Mouse (Mus musculus) cortical plate, adult 2 months (tissue): ENCODE data around the gene 2410131K14Rik.

ENCODE experiments used
- CTCF ChIP-seq: fragments of 200-500 bp; IDR thresholded peaks from 2 replicates; pipeline ENCODE4 v1.5.1; 2011; ENCODE audit warnings: mild to moderate bottlenecking, control low read depth, low read length; ENCODE audit not compliant: insufficient read depth; ENCODE audit errors: extremely low read depth
- POLR2A ChIP-seq: fragments of 200-500 bp; IDR thresholded peaks from 2 replicates; pipeline ENCODE4 v1.6.1; 2011; ENCODE audit warnings: mild to moderate bottlenecking, low read length, control low read depth; ENCODE audit not compliant: insufficient read depth; ENCODE audit errors: extremely low read depth

GRCm38 (mm10) chr5:118271449-118272110 lies 26.6 kb downstream of the 2410131K14Rik start:
- TF ChIP-seq CTCF (no peak), POLR2A (no peak)
